ENCODE assay signal across 18 mouse cellular contexts in genomic region chr8:118190866-118191265, GRCm38 (mm10).
A peak's percentile ranks its signal among the peaks of the same experiment; 100 is the strongest.
DNase-seq lines count a peak whose midpoint lies in the region; ATAC-seq and TF ChIP-seq lines count a peak whose summit lies in the region.
"Had no signal": no experiment of that assay in that cellular context is flagged by ENCODE, and none has a peak within 500 bp of the region (broad histone marks: within the 10 kb centered on the region; RNA-seq: fewer than 3 reads in every experiment).

No protein-coding gene starts in this region.

- intact Hi-C loops in gastrocnemius, adult 2 months (cut with DNase I), result no loop called here

- no peak overlapping the region for H3K9ac ChIP-seq in heart, embryonic 16.5 days (ENCODE audit: low read length)
- H3K9ac ChIP-seq in intestine, postnatal 0 days (ENCODE audit: low read depth, low read length), result no peak overlapping the region
- H3K9ac ChIP-seq in intestine, embryonic 16.5 days (ENCODE audit: low read depth, low read length), result no peak overlapping the region
- H3K9ac ChIP-seq in midbrain, embryonic 11.5 days (ENCODE audit: low read length), result no peak overlapping the region
- H3K9ac ChIP-seq: embryonic facial prominence, embryonic 13.5 days; kidney, embryonic 15.5 days; neural tube, embryonic 12.5 days had no signal

- WGBS in heart, embryonic 16.5 days, result 28% methylated on average over 6 of the region's 6 CpGs
- 78% methylated on average over 6 of the region's 6 CpGs for WGBS in intestine, postnatal 0 days
- WGBS in intestine, embryonic 16.5 days, result 82% methylated on average over 6 of the region's 6 CpGs
- WGBS in midbrain, embryonic 11.5 days, result 88% methylated on average over 6 of the region's 6 CpGs

- DNase-seq in gastrocnemius, adult 2 months, result peak; percentile 51
- no peak for DNase-seq in gastrocnemius, postnatal 4 days (ENCODE audit: low spot score in 2 of 2)
- peak; percentile 43 for DNase-seq in Muller cell, postnatal 12 days (ENCODE audit: inconsistent ontology term)
- DNase-seq in heart, adult 18-20 months, result peak; percentile 45 to 50
- DNase-seq in midbrain, embryonic 11.5 days (ENCODE audit: low spot score, missing footprints), result no peak
- DNase-seq: adrenal gland, postnatal 14 days; cerebellum, postnatal 36 days; lung, postnatal 4 days; thymus, adult 18-20 months had no signal

- peak; percentile 84 for ATAC-seq in heart, embryonic 16.5 days (replicated peaks; ENCODE audit: extremely low read depth, insufficient read depth, low FRiP score)
- ATAC-seq in intestine, postnatal 0 days, result no peak
- ATAC-seq in intestine, embryonic 16.5 days, result no peak
- no peak for ATAC-seq in midbrain, embryonic 11.5 days (ENCODE audit: low FRiP score)
- ATAC-seq: forebrain, embryonic 14.5 days; midbrain, embryonic 16.5 days had no signal

- no peak for TF ChIP-seq CTCF in gastrocnemius, adult 2 months (IDR thresholded peaks at IDR 0.05)
- no peak for TF ChIP-seq CTCF in intestine, postnatal 0 days (IDR thresholded peaks at IDR 0.05; ENCODE audit: low read depth)

- no peak overlapping the region for H3K4me3 ChIP-seq in gastrocnemius, adult 2 months
- no peak overlapping the region; the same call in 1 of the 2 replicates for H3K4me3 ChIP-seq in heart, embryonic 16.5 days (ENCODE audit: low read length)
- no peak overlapping the region for H3K4me3 ChIP-seq in intestine, postnatal 0 days (ENCODE audit: low read depth, low read length)
- no peak overlapping the region for H3K4me3 ChIP-seq in intestine, embryonic 16.5 days (ENCODE audit: low read length)
- H3K4me3 ChIP-seq in midbrain, embryonic 11.5 days (ENCODE audit: low read depth, low read length), result no peak overlapping the region
- H3K4me3 ChIP-seq: embryonic facial prominence, embryonic 13.5 days; kidney, embryonic 15.5 days; neural tube, embryonic 12.5 days had no signal

- no peak overlapping the region for H3K27ac ChIP-seq in gastrocnemius, adult 2 months
- peak overlapping the region; percentile 85 for H3K27ac ChIP-seq in heart, embryonic 16.5 days (ENCODE audit: low read length)
- no peak overlapping the region for H3K27ac ChIP-seq in intestine, postnatal 0 days (ENCODE audit: low read depth, low read length)
- H3K27ac ChIP-seq in intestine, embryonic 16.5 days (ENCODE audit: low read length), result no peak overlapping the region
- no peak overlapping the region for H3K27ac ChIP-seq in midbrain, embryonic 11.5 days (ENCODE audit: low read depth, low read length)
- H3K27ac ChIP-seq: embryonic facial prominence, embryonic 13.5 days; kidney, embryonic 15.5 days; neural tube, embryonic 12.5 days had no signal

- H3K36me3 ChIP-seq in heart, embryonic 16.5 days (ENCODE audit: control insufficient read depth, insufficient read depth), result no peaks in the 10 kb centered on the region
- no peaks in the 10 kb centered on the region for H3K36me3 ChIP-seq in intestine, postnatal 0 days (ENCODE audit: control insufficient read depth, insufficient read depth)
- no peaks in the 10 kb centered on the region for H3K36me3 ChIP-seq in intestine, embryonic 16.5 days (ENCODE audit: control insufficient read depth, insufficient read depth, low read length)
- H3K36me3 ChIP-seq in midbrain, embryonic 11.5 days (ENCODE audit: control insufficient read depth, insufficient read depth, low read length), result no peaks in the 10 kb centered on the region
- H3K36me3 ChIP-seq: embryonic facial prominence, embryonic 13.5 days; G1E; kidney, embryonic 15.5 days; neural tube, embryonic 12.5 days had no signal

- peak overlapping the region; percentile 46 for H3K4me2 ChIP-seq in heart, embryonic 16.5 days (ENCODE audit: low read depth, low read length)
- no peak overlapping the region for H3K4me2 ChIP-seq in intestine, postnatal 0 days (replicated peaks; ENCODE audit: low read depth)
- no peak overlapping the region for H3K4me2 ChIP-seq in intestine, embryonic 16.5 days (ENCODE audit: low read depth, low read length)
- no peak overlapping the region for H3K4me2 ChIP-seq in midbrain, embryonic 11.5 days
- H3K4me2 ChIP-seq: embryonic facial prominence, embryonic 13.5 days; kidney, embryonic 15.5 days; neural tube, embryonic 12.5 days had no signal

- no peaks in the 10 kb centered on the region for H3K27me3 ChIP-seq in heart, embryonic 16.5 days (ENCODE audit: control insufficient read depth, insufficient read depth, low read length)
- H3K27me3 ChIP-seq in intestine, postnatal 0 days (replicated peaks; ENCODE audit: control insufficient read depth, insufficient read depth, low read length), result no peaks in the 10 kb centered on the region
- no peaks in the 10 kb centered on the region for H3K27me3 ChIP-seq in intestine, embryonic 16.5 days (replicated peaks; ENCODE audit: control insufficient read depth, insufficient read depth, low read length)
- no peaks in the 10 kb centered on the region for H3K27me3 ChIP-seq in midbrain, embryonic 11.5 days (ENCODE audit: control insufficient read depth, insufficient read depth, low read length)
- H3K27me3 ChIP-seq: embryonic facial prominence, embryonic 13.5 days; kidney, embryonic 15.5 days; neural tube, embryonic 12.5 days had no signal

- no peaks in the 10 kb centered on the region for H3K9me3 ChIP-seq in heart, embryonic 16.5 days (replicated peaks; ENCODE audit: control insufficient read depth, low read length)
- H3K9me3 ChIP-seq in intestine, postnatal 0 days (ENCODE audit: control insufficient read depth), result no peaks in the 10 kb centered on the region
- H3K9me3 ChIP-seq in intestine, embryonic 16.5 days (ENCODE audit: control insufficient read depth, low read length), result no peaks in the 10 kb centered on the region
- no peaks in the 10 kb centered on the region for H3K9me3 ChIP-seq in midbrain, embryonic 11.5 days (ENCODE audit: control insufficient read depth, low read length)
- H3K9me3 ChIP-seq: embryonic facial prominence, embryonic 13.5 days; kidney, embryonic 15.5 days; neural tube, embryonic 12.5 days had no signal

- peaks cover 23% of the 10 kb centered on the region for H3K4me1 ChIP-seq in heart, embryonic 16.5 days (ENCODE audit: control insufficient read depth, insufficient read depth, low read length)
- no peaks in the 10 kb centered on the region for H3K4me1 ChIP-seq in intestine, postnatal 0 days (replicated peaks; ENCODE audit: control insufficient read depth, insufficient read depth, low read length)
- no peaks in the 10 kb centered on the region for H3K4me1 ChIP-seq in intestine, embryonic 16.5 days (ENCODE audit: control insufficient read depth, insufficient read depth, low read length)
- no peaks in the 10 kb centered on the region for H3K4me1 ChIP-seq in midbrain, embryonic 11.5 days (ENCODE audit: control insufficient read depth, insufficient read depth, low read length)
- H3K4me1 ChIP-seq: embryonic facial prominence, embryonic 13.5 days; neural tube, embryonic 12.5 days had no signal

Comparison
In these comparisons a context has a peak if more than half of its experiments do, and no peak if none do; other contexts are left out.
1. DNase-seq: peak in gastrocnemius, adult 2 months (single experiment), Muller cell, postnatal 12 days (single experiment) and heart, adult 18-20 months (2 of 2); none in gastrocnemius, postnatal 4 days (0 of 2) and midbrain, embryonic 11.5 days (single experiment).